Mouse (Mus musculus) erythroblast, embryonic 14.5 days (primary cell): ENCODE results near the gene Gm11060.

Experiments used
- GATA1 ChIP-seq: IDR thresholded peaks from 2 replicates; pipeline ENCODE4 v1.6.1; 2012; ENCODE audit warnings: low read length, inconsistent platforms, mixed read lengths
- TAL1 ChIP-seq: IDR thresholded peaks from 3 replicates; pipeline ENCODE4 v1.6.1; 2012; ENCODE audit warnings: low read length, inconsistent platforms, mixed read lengths

DNA sequence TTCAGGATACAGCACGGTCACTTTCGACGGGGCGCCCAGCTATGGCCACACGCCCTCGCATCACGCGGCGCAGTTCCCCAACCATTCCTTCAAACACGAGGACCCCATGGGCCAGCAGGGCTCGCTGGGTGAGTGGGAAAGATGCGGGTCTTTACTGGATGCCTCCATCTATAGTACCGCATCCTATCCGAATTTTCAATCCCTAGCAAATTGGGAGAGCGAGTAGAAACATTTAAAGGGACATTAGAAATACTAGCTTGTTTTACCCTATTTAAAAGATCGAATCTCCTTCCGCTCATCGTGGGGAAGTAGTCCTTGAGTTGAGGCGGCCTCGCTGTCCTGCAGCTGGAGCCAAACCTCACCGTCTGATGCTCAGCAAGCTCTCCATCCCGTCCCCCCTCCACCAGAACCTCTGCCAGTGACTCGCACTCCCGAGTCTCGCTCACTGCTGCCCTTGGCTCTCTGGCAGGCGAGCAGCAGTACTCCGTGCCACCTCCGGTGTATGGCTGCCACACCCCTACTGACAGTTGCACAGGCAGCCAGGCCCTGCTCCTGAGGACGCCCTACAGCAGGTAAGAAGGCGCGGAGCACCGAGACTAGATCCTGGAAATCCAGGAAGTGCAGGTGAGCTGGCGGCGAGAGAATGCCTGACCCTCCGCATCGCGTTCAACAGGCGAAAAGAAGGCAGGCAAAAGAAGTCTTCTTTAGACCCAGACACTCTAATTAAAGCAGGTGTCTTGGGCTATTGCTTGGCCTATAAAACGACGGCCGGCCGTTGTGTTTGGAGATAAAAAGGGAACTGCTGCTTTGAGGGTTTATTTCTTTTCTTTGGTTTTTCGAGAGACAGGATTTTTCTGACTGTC is 41.3 kb downstream of the Gm11060 start:
- TF ChIP-seq TAL1 (no peak), GATA1 (no peak)
